Mouse (Mus musculus) leukemia stem cell, adult 10-12 weeks (primary cell): ENCODE data around the gene Allc. TPM values are rescaled to one million over a fixed set of nuclear protein-coding genes. Genes with fewer than 3 reads are reported as not detected.

ENCODE experiments used
- polyA plus RNA-seq: library from polyadenylated mRNA; stranded (reverse); fragments of >175 nt; gene quantifications from 2 replicates; pipeline ENCODE4 v1.2.3, GENCODE M21; 2012; ENCODE audit warnings: low replicate concordance

The Allc gene
- polyA plus RNA-seq, result not detected in 2 replicates

DNA sequence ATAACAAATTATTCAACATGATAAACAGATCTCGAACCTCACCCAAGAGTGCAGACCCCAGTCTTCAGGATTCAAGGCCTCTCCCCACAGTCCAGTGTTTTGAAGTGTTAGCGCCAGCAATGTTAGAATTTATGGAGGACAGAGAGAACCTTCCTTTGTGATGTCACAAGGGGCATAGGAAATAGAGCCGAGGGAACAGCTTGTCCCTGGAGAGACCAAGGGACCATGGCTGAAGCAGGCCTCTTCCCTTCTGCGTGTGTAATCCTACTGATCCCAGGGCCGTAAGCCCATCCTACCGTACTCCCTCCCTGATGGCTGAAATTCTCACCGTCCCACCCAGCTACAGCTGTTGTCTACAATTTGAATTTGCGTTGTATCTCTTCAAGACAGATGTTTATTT, at the start of gene Allc:
TSS of gene Allc (minus strand) at position 101 of the 400 bp plus-strand sequence.

DNA sequence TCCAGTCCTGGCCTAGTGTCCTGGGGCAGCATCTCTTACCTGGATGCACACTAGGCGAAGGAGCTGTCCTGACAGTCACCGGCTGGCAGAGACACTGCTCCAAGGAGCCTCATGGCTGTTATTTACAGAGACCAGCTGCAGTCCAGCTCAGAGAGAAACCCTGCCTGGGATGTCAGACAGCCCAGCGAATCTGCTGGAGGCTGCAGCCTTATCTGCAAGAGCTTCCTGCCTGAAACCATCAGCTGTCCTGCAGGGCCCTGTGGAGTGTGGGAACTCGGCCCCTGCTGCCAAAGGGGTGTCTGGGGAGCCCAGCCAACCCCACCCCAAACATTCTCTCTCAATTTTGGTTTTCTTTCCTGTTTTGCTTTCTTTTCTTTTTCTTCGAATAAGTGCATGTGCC, 40.9 kb upstream of the Allc start, which contains the start of gene Colec11:
TSS of gene Colec11 (minus strand) at position 183 of the 400 bp plus-strand sequence.

DNA sequence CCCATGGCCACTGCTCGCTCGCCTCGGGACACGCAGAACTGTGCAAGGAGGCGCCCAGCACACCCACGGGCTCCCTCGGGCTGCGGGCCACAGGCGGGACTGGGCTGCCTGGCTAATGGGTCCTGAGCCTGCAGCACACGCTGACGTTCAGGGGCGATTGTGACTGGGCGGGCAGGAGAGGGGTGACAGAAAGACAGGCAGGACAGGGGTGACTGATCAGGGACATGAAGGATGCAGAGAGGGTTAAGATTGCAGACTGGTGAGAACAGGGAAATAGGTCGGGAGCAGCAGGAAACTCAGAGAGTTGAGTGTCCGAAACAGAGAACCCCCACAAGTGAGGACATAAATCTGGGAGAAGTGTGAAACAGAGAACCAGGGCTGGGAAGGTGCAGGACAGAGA, 30.0 kb downstream of the Allc start, which contains the start of gene Dcdc2c:
TSS of gene Dcdc2c (minus strand) at position 101 of the 400 bp plus-strand sequence.

Other genes with a start within 250 kb of the Allc start
- gene Dcdc2c, start 30.1 kb downstream of the Allc start, polyA plus RNA-seq, result not detected in 2 replicates
- gene Colec11, start 40.9 kb upstream of the Allc start, polyA plus RNA-seq, result not detected in 2 replicates
- 68.5 and 95.9 TPM in 2 replicates for gene Rps7, start 53.4 kb upstream of the Allc start, polyA plus RNA-seq
- gene Rnaseh1, start 67.1 kb upstream of the Allc start, polyA plus RNA-seq, result 4.9 and 6.3 TPM in 2 replicates
- 4.2 and 4.9 TPM in 2 replicates for gene Adi1, start 92.7 kb upstream of the Allc start, polyA plus RNA-seq
- gene Trappc12, start 167.9 kb upstream of the Allc start, polyA plus RNA-seq, result 3.1 and 8.9 TPM in 2 replicates
- 9.4 and 13.4 TPM in 2 replicates for gene Eipr1, start 169.3 kb upstream of the Allc start, polyA plus RNA-seq